Mouse (Mus musculus): ENCODE results near the gene Cdkl5. TPM values are rescaled to one million over a fixed set of nuclear protein-coding genes. Genes with fewer than 3 reads are reported as not detected.
A peak's percentile ranks its signal among the peaks of the same experiment; 100 is the strongest.

Cdkl5 gene
- polyA plus RNA-seq, 1 experiment = 0.53 TPM

- Histone ChIP-seq H3K27ac (ENCODE audit: insufficient read depth, low read length) (no peak overlapping the region), H3K4me3 (ENCODE audit: extremely low read depth, insufficient read depth, insufficient read length) (no peak overlapping the region), H3K4me1 (ENCODE audit: control insufficient read depth, insufficient read depth, insufficient read length) (no peaks in the 10 kb centered on the region), H3K27me3 (ENCODE audit: control insufficient read depth, insufficient read depth, low read length) (no peaks in the 10 kb centered on the region), H3K36me3 (ENCODE audit: control insufficient read depth, insufficient read depth, low read length) (no peaks in the 10 kb centered on the region)
- no peak for TF ChIP-seq POLR2A (IDR thresholded peaks at IDR 0.05; ENCODE audit: low read depth, low read length)
- no peak for TF ChIP-seq CTCF (IDR thresholded peaks at IDR 0.05; ENCODE audit: extremely low read depth, insufficient read depth, insufficient read length, insufficient replicate concordance)
- WGBS = 84% methylated on average over 1 of the region's 1 CpGs
- no peak for DNase-seq (ENCODE audit: low read depth in 1 of 2, low spot score in 2 of 2)
Measured at GRCm38 (mm10) chrX:161006272-161006671, 11.8 kb upstream of the Cdkl5 start.

- no peak overlapping the region for H3K4me3 ChIP-seq (ENCODE audit: extremely low read depth, insufficient read depth, insufficient read length)
- H3K36me3 ChIP-seq (ENCODE audit: control insufficient read depth, insufficient read depth, low read length) = no peaks in the 10 kb centered on the region
- WGBS = 50% methylated on average over 5 of the region's 5 CpGs
Measured at GRCm38 (mm10) chrX:160996051-160996450, 1.5 kb upstream of the Cdkl5 start.

GRCm38 (mm10) chrX:160995131-160995667, 695 bp upstream of the Cdkl5 start:
- Histone ChIP-seq H3K27me3 (ENCODE audit: control insufficient read depth, insufficient read depth, low read length) (no peaks in the 10 kb centered on the region), H3K4me1 (ENCODE audit: control insufficient read depth, insufficient read depth, insufficient read length) (no peaks in the 10 kb centered on the region), H3K36me3 (ENCODE audit: control insufficient read depth, insufficient read depth, low read length) (no peaks in the 10 kb centered on the region), H3K4me3 (ENCODE audit: extremely low read depth, insufficient read depth, insufficient read length) (peak overlapping the region; percentile 80), H3K27ac (ENCODE audit: insufficient read depth, low read length) (no peak overlapping the region)
- no peak for TF ChIP-seq CTCF (IDR thresholded peaks at IDR 0.05; ENCODE audit: extremely low read depth, insufficient read depth, insufficient read length, insufficient replicate concordance)
- no peak for TF ChIP-seq POLR2A (IDR thresholded peaks at IDR 0.05; ENCODE audit: low read depth, low read length)
- DNase-seq (ENCODE audit: low read depth in 1 of 2, low spot score in 2 of 2) = no peak
- WGBS = 31% methylated on average over 31 of the region's 31 CpGs

More at GRCm38 (mm10) chrX:160996051-160996450, 1.5 kb upstream of the Cdkl5 start:
- no peak for DNase-seq (ENCODE audit: low read depth in 1 of 2, low spot score in 2 of 2)
- Histone ChIP-seq H3K27ac (ENCODE audit: insufficient read depth, low read length) (no peak overlapping the region), H3K4me1 (ENCODE audit: control insufficient read depth, insufficient read depth, insufficient read length) (no peaks in the 10 kb centered on the region), H3K27me3 (ENCODE audit: control insufficient read depth, insufficient read depth, low read length) (no peaks in the 10 kb centered on the region)
- TF ChIP-seq CTCF (IDR thresholded peaks at IDR 0.05; ENCODE audit: extremely low read depth, insufficient read depth, insufficient read length, insufficient replicate concordance) (no peak), POLR2A (IDR thresholded peaks at IDR 0.05; ENCODE audit: low read depth, low read length) (no peak)

GRCm38 (mm10) chrX:160993749-160994539, 560 bp downstream of the Cdkl5 start:
- TF ChIP-seq CTCF (IDR thresholded peaks at IDR 0.05; ENCODE audit: extremely low read depth, insufficient read depth, insufficient read length, insufficient replicate concordance) = no peak
- TF ChIP-seq POLR2A (IDR thresholded peaks at IDR 0.05; ENCODE audit: low read depth, low read length) = no peak

GRCm38 (mm10) chrX:160992703-160993102, 1.8 kb downstream of the Cdkl5 start:
- no peaks in the 10 kb centered on the region for H3K36me3 ChIP-seq (ENCODE audit: control insufficient read depth, insufficient read depth, low read length)
- no peak for DNase-seq (ENCODE audit: low read depth in 1 of 2, low spot score in 2 of 2)
- no peak overlapping the region for H3K4me3 ChIP-seq (ENCODE audit: extremely low read depth, insufficient read depth, insufficient read length)
- TF ChIP-seq POLR2A (IDR thresholded peaks at IDR 0.05; ENCODE audit: low read depth, low read length) = no peak
- no peak for TF ChIP-seq CTCF (IDR thresholded peaks at IDR 0.05; ENCODE audit: extremely low read depth, insufficient read depth, insufficient read length, insufficient replicate concordance)
- 73% methylated on average over 2 of the region's 2 CpGs for WGBS
- no peaks in the 10 kb centered on the region for H3K4me1 ChIP-seq (ENCODE audit: control insufficient read depth, insufficient read depth, insufficient read length)
- no peaks in the 10 kb centered on the region for H3K27me3 ChIP-seq (ENCODE audit: control insufficient read depth, insufficient read depth, low read length)
- no peak overlapping the region for H3K27ac ChIP-seq (ENCODE audit: insufficient read depth, low read length)

More at GRCm38 (mm10) chrX:160993749-160994539, 560 bp downstream of the Cdkl5 start:
- Histone ChIP-seq H3K4me1 (ENCODE audit: control insufficient read depth, insufficient read depth, insufficient read length) (no peaks in the 10 kb centered on the region), H3K36me3 (ENCODE audit: control insufficient read depth, insufficient read depth, low read length) (no peaks in the 10 kb centered on the region), H3K27me3 (ENCODE audit: control insufficient read depth, insufficient read depth, low read length) (no peaks in the 10 kb centered on the region), H3K27ac (ENCODE audit: insufficient read depth, low read length) (peak overlapping the region; percentile 37; the same call in 1 of the 2 replicates), H3K4me3 (ENCODE audit: extremely low read depth, insufficient read depth, insufficient read length) (peak overlapping the region; percentile 72)
- peak in 1 of 2 experiments; percentile 12 for DNase-seq (ENCODE audit: low read depth in 1 of 2, low spot score in 2 of 2)
- 25% methylated on average over 39 of the region's 39 CpGs for WGBS

- TF ChIP-seq CTCF (IDR thresholded peaks at IDR 0.05; ENCODE audit: extremely low read depth, insufficient read depth, insufficient read length, insufficient replicate concordance) (no peak), POLR2A (IDR thresholded peaks at IDR 0.05; ENCODE audit: low read depth, low read length) (no peak)
- no peaks in the 10 kb centered on the region for H3K27me3 ChIP-seq (ENCODE audit: control insufficient read depth, insufficient read depth, low read length)
- 84% methylated on average over 4 of the region's 4 CpGs for WGBS
- DNase-seq (ENCODE audit: low read depth in 1 of 2, low spot score in 2 of 2) = no peak
- no peaks in the 10 kb centered on the region for H3K4me1 ChIP-seq (ENCODE audit: control insufficient read depth, insufficient read depth, insufficient read length)
- no peaks in the 10 kb centered on the region for H3K36me3 ChIP-seq (ENCODE audit: control insufficient read depth, insufficient read depth, low read length)
- H3K27ac ChIP-seq (ENCODE audit: insufficient read depth, low read length) = no peak overlapping the region
- H3K4me3 ChIP-seq (ENCODE audit: extremely low read depth, insufficient read depth, insufficient read length) = no peak overlapping the region
Measured at GRCm38 (mm10) chrX:160990276-160990675, 4.2 kb downstream of the Cdkl5 start.

GRCm38 (mm10) chrX:160977919-160978318, 16.6 kb downstream of the Cdkl5 start:
- TF ChIP-seq POLR2A (IDR thresholded peaks at IDR 0.05; ENCODE audit: low read depth, low read length) = no peak
- no peak for TF ChIP-seq CTCF (IDR thresholded peaks at IDR 0.05; ENCODE audit: extremely low read depth, insufficient read depth, insufficient read length, insufficient replicate concordance)
- 89% methylated on average over 1 of the region's 1 CpGs for WGBS
- no peak for DNase-seq (ENCODE audit: low read depth in 1 of 2, low spot score in 2 of 2)
- Histone ChIP-seq H3K27ac (ENCODE audit: insufficient read depth, low read length) (no peak overlapping the region), H3K27me3 (ENCODE audit: control insufficient read depth, insufficient read depth, low read length) (no peaks in the 10 kb centered on the region), H3K36me3 (ENCODE audit: control insufficient read depth, insufficient read depth, low read length) (no peaks in the 10 kb centered on the region), H3K4me1 (ENCODE audit: control insufficient read depth, insufficient read depth, insufficient read length) (no peaks in the 10 kb centered on the region), H3K4me3 (ENCODE audit: extremely low read depth, insufficient read depth, insufficient read length) (no peak overlapping the region)
